Mouse (Mus musculus): ENCODE measurements around the gene Ctnna2.

DNA sequence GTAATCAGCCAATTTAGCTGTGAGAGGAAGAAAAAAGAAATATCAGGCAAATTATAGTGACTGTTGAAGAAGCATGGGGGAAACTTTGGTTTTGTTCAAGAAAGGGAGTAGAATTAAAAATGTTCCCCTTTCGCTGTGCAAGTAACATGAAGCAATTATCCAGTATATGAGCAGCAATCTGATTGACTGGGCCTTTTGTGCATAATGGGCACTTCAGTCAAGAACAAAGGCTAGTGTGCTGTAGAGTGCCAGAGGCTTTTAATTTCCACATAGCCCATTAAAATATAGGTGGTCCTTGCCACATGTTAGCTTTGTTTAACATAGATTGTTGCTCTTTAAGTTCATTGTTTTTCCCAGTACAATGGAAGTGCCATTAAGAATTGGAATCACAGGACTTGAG is 566.0 kb downstream of the Ctnna2 start:
- TF ChIP-seq CTCF (conservative IDR thresholded peaks at IDR 0.05; ENCODE audit: low read length) (no peak), POU5F1 (IDR thresholded peaks at IDR 0.05; ENCODE audit: borderline replicate concordance, low read length) (no peak), NANOG (IDR thresholded peaks at IDR 0.05; ENCODE audit: borderline replicate concordance, low read length) (no peak)

Measured in E14TG2a.4 (cell line).